Mouse (Mus musculus) ES-E14 (cell line): ENCODE results near the gene Gm5089. TPM values are rescaled to one million over a fixed set of nuclear protein-coding genes. Genes with fewer than 3 reads are reported as not detected.

ENCODE experiments used
- DNase-seq: peaks from one replicate; pipeline ENCODE4 v3.0.0-alpha.2; 2013; ENCODE audit warnings: low read depth, low spot score
- H3K27ac ChIP-seq: 2 replicates; pipeline ENCODE4 v1.5.1; 2012; ENCODE audit warnings: low read depth, mild to moderate bottlenecking, low read length, moderate library complexity, mixed read lengths; ENCODE audit not compliant: poor library complexity, insufficient read depth, severe bottlenecking
- H3K36me3 ChIP-seq: 2 replicates; pipeline ENCODE4 v1.6.1; 2012; ENCODE audit warnings: mild to moderate bottlenecking, low read length, moderate library complexity, mixed read lengths; ENCODE audit not compliant: control insufficient read depth, poor library complexity, insufficient read depth, severe bottlenecking
- H3K4me1 ChIP-seq, 2 experiments: fragments of 150-350 bp in 1 of 2; sonication (generic) in 1 of 2; 2 replicates each; pipeline ENCODE4 v1.6.1; 2012; ENCODE audit warnings: low read length in 2 of 2, mild to moderate bottlenecking in 1 of 2, mixed read lengths in 1 of 2; ENCODE audit not compliant: control insufficient read depth in 2 of 2, insufficient read depth in 2 of 2, poor library complexity in 1 of 2
- H3K4me3 ChIP-seq, 2 experiments: fragments of 150-350 bp in 1 of 2; sonication (generic) in 1 of 2; 2 replicates each; pipeline ENCODE4 v1.5.1; 2012; ENCODE audit warnings: low read length in 2 of 2, low read depth in 1 of 2, mild to moderate bottlenecking in 1 of 2, mixed read lengths in 1 of 2; ENCODE audit not compliant: insufficient read depth in 1 of 2, poor library complexity in 1 of 2, severe bottlenecking in 1 of 2
- H3K9ac ChIP-seq: 2 replicates; pipeline ENCODE4 v1.6.1; 2012; ENCODE audit warnings: low read depth, mild to moderate bottlenecking, low read length, mixed read lengths; ENCODE audit not compliant: poor library complexity, insufficient read depth, severe bottlenecking
- H3K9me3 ChIP-seq: fragments of 150-350 bp; sonication (generic); 2 replicates; pipeline ENCODE4 v1.6.1; 2012; ENCODE audit warnings: low read depth, mild to moderate bottlenecking, low read length; ENCODE audit not compliant: control insufficient read depth, insufficient read depth
- CHD2 ChIP-seq: IDR thresholded peaks from 2 replicates; pipeline ENCODE4 v1.6.1; 2014; ENCODE audit warnings: mild to moderate bottlenecking, low read depth, low read length, inconsistent platforms
- HCFC1 ChIP-seq: IDR thresholded peaks from 2 replicates; pipeline ENCODE4 v1.6.1; 2012; ENCODE audit warnings: low read length, inconsistent platforms, borderline replicate concordance; ENCODE audit not compliant: insufficient read depth
- MAFK ChIP-seq: IDR thresholded peaks from 2 replicates; pipeline ENCODE4 v1.6.1; 2014; ENCODE audit warnings: mild to moderate bottlenecking, low read depth, low read length, inconsistent platforms; ENCODE audit not compliant: insufficient read depth
- ZC3H11A ChIP-seq: IDR thresholded peaks from 2 replicates; pipeline ENCODE4 v1.6.1; 2012; ENCODE audit warnings: low read depth, mild to moderate bottlenecking, inconsistent platforms, low read length, borderline replicate concordance
- ZNF384 ChIP-seq: IDR thresholded peaks from 2 replicates; pipeline ENCODE4 v1.6.1; 2012; ENCODE audit warnings: low read depth, low read length, inconsistent platforms
- in situ Hi-C, 2 experiments: fragments of 600-800 bp; cut with MboI; formaldehyde crosslinking; loops; one replicate each; pipeline ENCODE4 v1.15.1; 2025; ENCODE audit warnings: low sequenced_read_pairs in 2 of 2, inconsistent platforms in 1 of 2; ENCODE audit not compliant: unreplicated experiment in 2 of 2
- total RNA-seq: library from RNA; depleted of rRNA; stranded (reverse); fragments of 300-350 nt; gene quantifications from 2 replicates; pipeline ENCODE4 v1.2.3, GENCODE M21; 2012

Gene Gm5089
- total RNA-seq, 1 experiment: 0.31 TPM

- no peak for TF ChIP-seq ZC3H11A
- no peak for TF ChIP-seq ZNF384
- TF ChIP-seq CHD2: no peak
- Histone ChIP-seq H3K27ac (no peak overlapping the region), H3K9me3 (no peaks in the 10 kb centered on the region), H3K4me1 (peaks cover 6 to 28% of the 10 kb centered on the region in 2 experiments), H3K4me3 (no peak overlapping the region), H3K36me3 (no peaks in the 10 kb centered on the region), H3K9ac (no peak overlapping the region)
- DNase-seq: no peak
- in situ Hi-C loops: no loop called here
These were observed 45.7 kb downstream of the Gm5089 start for GRCm38 (mm10) chr14:122405236-122405635.

- in situ Hi-C loops: no loop called here
- Histone ChIP-seq H3K27ac (no peak overlapping the region), H3K4me3 (no peak overlapping the region), H3K9ac (no peak overlapping the region), H3K36me3 (no peaks in the 10 kb centered on the region), H3K9me3 (no peaks in the 10 kb centered on the region), H3K4me1 (peaks cover 6 to 30% of the 10 kb centered on the region in 2 experiments)
- TF ChIP-seq MAFK: no peak
- no peak for TF ChIP-seq ZC3H11A
- TF ChIP-seq CHD2: no peak
- TF ChIP-seq HCFC1: no peak
- TF ChIP-seq ZNF384: no peak
- DNase-seq: no peak
These were observed 46.2 kb downstream of the Gm5089 start for GRCm38 (mm10) chr14:122404596-122405154.

GRCm38 (mm10) chr14:122403422-122403940 lies 47.4 kb downstream of the Gm5089 start:
- no peak for DNase-seq
- Histone ChIP-seq H3K4me3 (no peak overlapping the region), H3K9me3 (no peaks in the 10 kb centered on the region), H3K4me1 (peaks cover 6 to 30% of the 10 kb centered on the region in 2 experiments), H3K9ac (no peak overlapping the region), H3K36me3 (no peaks in the 10 kb centered on the region), H3K27ac (no peak overlapping the region)
- TF ChIP-seq ZNF384 (no peak), ZC3H11A (no peak), CHD2 (no peak), MAFK (no peak), HCFC1 (no peak)
- in situ Hi-C loops: no loop called here

GRCm38 (mm10) chr14:122402716-122403258 lies 48.1 kb downstream of the Gm5089 start:
- H3K36me3 ChIP-seq: no peaks in the 10 kb centered on the region
- no peaks in the 10 kb centered on the region for H3K9me3 ChIP-seq
- no peak overlapping the region for H3K4me3 ChIP-seq
- in situ Hi-C loops: no loop called here
- no peak for TF ChIP-seq MAFK
- no peak for TF ChIP-seq HCFC1
- no peak for TF ChIP-seq ZC3H11A
- TF ChIP-seq ZNF384: no peak
- no peak for TF ChIP-seq CHD2
- no peak for DNase-seq
- H3K27ac ChIP-seq: no peak overlapping the region
- H3K4me1 ChIP-seq: peaks cover 4 to 30% of the 10 kb centered on the region in 2 experiments
- no peak overlapping the region for H3K9ac ChIP-seq
